Mouse (Mus musculus) midbrain, embryonic 10.5 days (tissue): ENCODE measurements around the gene AI837181. TPM values are rescaled to one million over a fixed set of nuclear protein-coding genes. Genes with fewer than 3 reads are reported as not detected.

Experiments
- DNase-seq: peaks from one replicate; pipeline ENCODE4 v3.0.0-alpha.2; 2017; ENCODE audit warnings: low spot score
- H3K27ac ChIP-seq: fragments of 300-500 bp; sonication (generic); replicated peaks from 2 replicates; pipeline ENCODE4 v1.5.1; 2016; ENCODE audit warnings: mild to moderate bottlenecking
- H3K27me3 ChIP-seq: fragments of 300-500 bp; sonication (generic); 2 replicates; pipeline ENCODE4 v1.6.1; 2016; ENCODE audit warnings: low read depth, mild to moderate bottlenecking; ENCODE audit not compliant: poor library complexity, severe bottlenecking
- H3K36me3 ChIP-seq: fragments of 300-500 bp; sonication (generic); 2 replicates; pipeline ENCODE4 v1.6.1; 2016; ENCODE audit warnings: mild to moderate bottlenecking, moderate library complexity
- H3K4me1 ChIP-seq: fragments of 300-500 bp; sonication (generic); 2 replicates; pipeline ENCODE4 v1.6.1; 2016
- H3K4me3 ChIP-seq: fragments of 300-500 bp; sonication (generic); 2 replicates; pipeline ENCODE4 v1.5.1; 2016; ENCODE audit warnings: mild to moderate bottlenecking, moderate library complexity
- H3K9me3 ChIP-seq: fragments of 300-500 bp; sonication (generic); replicated peaks from 2 replicates; pipeline ENCODE4 v1.6.1; 2016; ENCODE audit warnings: mild to moderate bottlenecking
- whole genome bisulfite sequencing: fragments of 180-500 bp; shearing (Covaris S2); methylation state at CpG from one replicate; pipeline ENCODE4 v1.1.7; 2016; 5-methylcytosine and 5-hydroxymethylcytosine counted together
- polyA plus RNA-seq: library from polyadenylated mRNA; unstranded; fragments of >200 nt; fragmentation: Nextera tagmentation; extraction: Ambion mirVana; gene quantifications from 2 replicates; pipeline ENCODE4 v1.2.1, GENCODE M21; 2016

Gene AI837181
- polyA plus RNA-seq, 1 experiment from 2014 or later = 45.1 TPM

DNA sequence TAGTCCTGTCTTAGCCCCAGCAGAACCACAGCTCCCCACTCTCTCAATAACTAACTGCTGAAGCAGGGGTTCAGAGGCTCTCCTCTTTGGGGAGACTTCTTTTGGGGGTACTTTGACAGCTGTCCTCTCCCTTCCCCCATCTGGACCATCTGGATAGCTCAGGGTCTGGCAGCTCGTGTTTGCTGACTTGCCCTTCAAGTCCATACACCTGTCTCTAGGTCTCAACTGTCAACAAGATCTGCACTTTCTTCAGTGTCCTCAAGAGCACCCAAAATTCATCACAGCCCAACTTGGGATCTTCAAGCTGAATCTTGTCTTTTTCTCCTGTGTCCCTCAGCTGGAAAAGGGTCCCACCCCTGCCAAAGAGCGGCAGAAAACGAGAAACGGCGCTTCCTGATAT is 3.2 kb upstream of the AI837181 start:
- H3K4me1 ChIP-seq = peaks cover 35% of the 10 kb centered on the region
- no peak overlapping the region for H3K27ac ChIP-seq
- no peaks in the 10 kb centered on the region for H3K27me3 ChIP-seq
- H3K36me3 ChIP-seq = peaks cover 56% of the 10 kb centered on the region
- no peaks in the 10 kb centered on the region for H3K9me3 ChIP-seq
- WGBS = 91% methylated on average over 5 of the region's 5 CpGs
- H3K4me3 ChIP-seq = no peak overlapping the region
- no peak for DNase-seq

- Histone ChIP-seq H3K36me3 (peaks cover 60% of the 10 kb centered on the region), H3K4me3 (no peak overlapping the region), H3K9me3 (no peaks in the 10 kb centered on the region), H3K27me3 (no peaks in the 10 kb centered on the region), H3K27ac (no peak overlapping the region), H3K4me1 (peaks cover 39% of the 10 kb centered on the region)
- WGBS = 88% methylated on average over 10 of the region's 10 CpGs
- DNase-seq = no peak
Observed at GRCm38 (mm10) chr19:5422267-5422666, 2.7 kb upstream of the AI837181 start.

DNA sequence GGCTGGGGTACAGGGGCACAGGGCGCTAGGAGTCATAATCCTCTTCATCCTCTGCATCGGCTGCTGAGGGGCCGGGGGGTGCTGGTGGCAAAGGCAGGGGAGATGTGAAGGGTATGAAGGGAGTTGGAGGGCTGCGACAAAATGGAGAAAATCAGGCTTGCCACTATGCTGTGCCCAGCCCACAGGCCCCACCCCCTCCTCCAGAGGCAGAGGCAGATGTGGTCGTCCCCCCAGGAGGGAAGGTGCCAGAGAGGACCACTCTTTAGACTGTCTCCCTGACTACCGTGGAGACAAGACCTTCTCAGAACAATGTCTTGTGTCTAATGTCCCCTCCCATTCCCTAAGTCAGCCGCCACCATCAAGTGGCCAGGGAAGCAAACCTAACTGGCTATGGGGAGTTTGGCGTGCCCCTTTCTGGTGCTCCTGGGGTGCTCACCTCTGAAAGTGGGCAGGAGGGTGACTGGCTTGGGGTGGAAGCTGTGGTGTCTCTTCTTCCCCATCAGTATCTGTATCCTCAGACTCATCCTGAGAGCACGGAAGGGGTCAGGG is 2.0 kb upstream of the AI837181 start:
- H3K36me3 ChIP-seq = peaks cover 65% of the 10 kb centered on the region
- DNase-seq = no peak
- H3K9me3 ChIP-seq = no peaks in the 10 kb centered on the region
- H3K4me3 ChIP-seq = peak overlapping the region; percentile 89
- H3K27ac ChIP-seq = peak overlapping the region; percentile 97; the same call in 1 of the 2 replicates
- peaks cover 39% of the 10 kb centered on the region for H3K4me1 ChIP-seq
- WGBS = 70% methylated on average over 9 of the region's 9 CpGs
- H3K27me3 ChIP-seq = no peaks in the 10 kb centered on the region

GRCm38 (mm10) chr19:5423561-5423960 is 1.4 kb upstream of the AI837181 start:
- H3K9me3 ChIP-seq = no peaks in the 10 kb centered on the region
- H3K27me3 ChIP-seq = no peaks in the 10 kb centered on the region
- H3K27ac ChIP-seq = peak overlapping the region; percentile 97
- DNase-seq = no peak
- peaks cover 60% of the 10 kb centered on the region for H3K36me3 ChIP-seq
- H3K4me1 ChIP-seq = peaks cover 39% of the 10 kb centered on the region
- WGBS = 73% methylated on average over 12 of the region's 12 CpGs
- H3K4me3 ChIP-seq = peak overlapping the region; percentile 89

DNA sequence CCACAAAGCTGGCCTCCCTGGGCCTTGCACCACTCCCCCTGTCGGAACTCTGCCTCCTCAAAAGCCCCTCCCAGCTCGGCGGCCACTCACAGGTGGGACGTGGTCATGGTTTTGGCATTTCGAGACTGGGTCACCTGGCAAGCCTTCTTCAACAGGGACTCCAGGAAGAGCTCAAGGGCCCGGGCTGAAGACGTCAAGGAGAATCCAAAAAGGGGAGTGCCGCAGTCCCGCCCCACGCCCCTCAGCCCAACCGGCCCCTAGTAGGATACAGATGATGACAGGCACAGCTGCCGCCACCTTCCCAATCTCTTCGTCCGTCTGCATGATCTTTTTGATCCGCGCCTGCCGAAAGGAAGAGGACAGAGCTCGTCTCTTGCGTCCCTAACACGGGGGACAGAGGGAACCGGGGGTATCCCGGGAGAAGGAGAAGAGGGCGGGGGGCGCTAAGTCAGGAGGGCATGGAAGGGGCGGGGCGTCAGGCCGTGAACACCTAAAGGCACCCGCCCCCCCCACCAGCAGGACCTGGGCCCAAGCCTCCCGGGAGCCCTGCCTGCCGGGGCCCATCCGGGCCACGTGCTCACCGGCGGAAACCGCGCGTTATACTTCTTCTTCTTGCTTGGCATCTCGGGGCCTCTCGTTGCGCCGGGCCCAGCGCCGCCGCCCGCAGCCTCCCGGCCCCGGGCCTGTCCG is 707 bp upstream of the AI837181 start:
- Histone ChIP-seq H3K27me3 (no peaks in the 10 kb centered on the region), H3K36me3 (peaks cover 60% of the 10 kb centered on the region), H3K4me3 (peak overlapping the region; percentile 89), H3K9me3 (no peaks in the 10 kb centered on the region), H3K27ac (peak overlapping the region; percentile 97), H3K4me1 (peaks cover 39% of the 10 kb centered on the region)
- 2% methylated on average over 48 of the region's 48 CpGs for WGBS
- no peak for DNase-seq

GRCm38 (mm10) chr19:5425906-5426565 is 1.1 kb downstream of the AI837181 start:
- 92% methylated on average over 18 of the region's 18 CpGs for WGBS
- H3K36me3 ChIP-seq = peaks cover 45% of the 10 kb centered on the region
- peak overlapping the region; percentile 97 for H3K27ac ChIP-seq
- H3K27me3 ChIP-seq = no peaks in the 10 kb centered on the region
- H3K9me3 ChIP-seq = no peaks in the 10 kb centered on the region
- peaks cover 39% of the 10 kb centered on the region for H3K4me1 ChIP-seq
- peak overlapping the region; percentile 89 for H3K4me3 ChIP-seq
- no peak for DNase-seq

- 93% methylated on average over 13 of the region's 13 CpGs for WGBS
- H3K27me3 ChIP-seq = no peaks in the 10 kb centered on the region
- peaks cover 38% of the 10 kb centered on the region for H3K36me3 ChIP-seq
- DNase-seq = no peak
- H3K27ac ChIP-seq = 0 out of 2 replicates have a peak overlapping the region, but pooled peaks have one; percentile 97
- peak overlapping the region; percentile 89 for H3K4me3 ChIP-seq
- no peaks in the 10 kb centered on the region for H3K9me3 ChIP-seq
- H3K4me1 ChIP-seq = peaks cover 39% of the 10 kb centered on the region
Observed at GRCm38 (mm10) chr19:5426640-5427290, 1.8 kb downstream of the AI837181 start.

- Histone ChIP-seq H3K27me3 (no peaks in the 10 kb centered on the region), H3K36me3 (peaks cover 24% of the 10 kb centered on the region), H3K9me3 (no peaks in the 10 kb centered on the region), H3K4me3 (no peak overlapping the region), H3K27ac (no peak overlapping the region), H3K4me1 (peaks cover 35% of the 10 kb centered on the region)
- 82% methylated on average over 2 of the region's 2 CpGs for WGBS
- no peak for DNase-seq
Observed at GRCm38 (mm10) chr19:5428083-5428482, 3.1 kb downstream of the AI837181 start.

- H3K4me1 ChIP-seq = peaks cover 35% of the 10 kb centered on the region
- DNase-seq = no peak
- H3K4me3 ChIP-seq = no peak overlapping the region
- no peaks in the 10 kb centered on the region for H3K27me3 ChIP-seq
- H3K36me3 ChIP-seq = peaks cover 20% of the 10 kb centered on the region
- no peaks in the 10 kb centered on the region for H3K9me3 ChIP-seq
- WGBS = 85% methylated on average over 4 of the region's 4 CpGs
- H3K27ac ChIP-seq = no peak overlapping the region
Observed at GRCm38 (mm10) chr19:5429219-5429618, 4.3 kb downstream of the AI837181 start.

DNA sequence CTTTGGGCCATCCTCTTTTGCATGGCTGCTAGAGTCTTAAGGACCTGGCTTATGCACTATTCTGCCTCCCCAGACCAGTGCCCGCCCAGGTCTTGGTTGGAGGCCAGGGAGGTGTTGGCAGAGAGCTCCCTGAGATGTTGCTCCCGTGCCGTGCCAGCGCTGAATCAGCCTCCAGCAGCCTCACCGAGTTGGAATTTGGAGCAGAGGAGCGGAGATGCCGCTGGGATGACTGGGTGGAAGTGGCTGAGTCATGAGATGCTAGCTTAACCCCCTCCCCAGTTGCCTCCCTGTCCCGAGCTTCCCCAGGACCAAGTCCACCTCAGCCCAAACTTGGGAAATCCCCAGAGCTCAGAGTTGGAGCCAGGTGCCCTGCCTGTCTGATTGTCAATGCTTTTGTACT is 4.9 kb downstream of the AI837181 start:
- Histone ChIP-seq H3K4me1 (peaks cover 33% of the 10 kb centered on the region), H3K36me3 (peaks cover 20% of the 10 kb centered on the region), H3K9me3 (no peaks in the 10 kb centered on the region), H3K4me3 (no peak overlapping the region), H3K27me3 (no peaks in the 10 kb centered on the region), H3K27ac (no peak overlapping the region)
- DNase-seq = no peak
- whole genome bisulfite sequencing = 76% methylated on average over 8 of the region's 8 CpGs

DNA sequence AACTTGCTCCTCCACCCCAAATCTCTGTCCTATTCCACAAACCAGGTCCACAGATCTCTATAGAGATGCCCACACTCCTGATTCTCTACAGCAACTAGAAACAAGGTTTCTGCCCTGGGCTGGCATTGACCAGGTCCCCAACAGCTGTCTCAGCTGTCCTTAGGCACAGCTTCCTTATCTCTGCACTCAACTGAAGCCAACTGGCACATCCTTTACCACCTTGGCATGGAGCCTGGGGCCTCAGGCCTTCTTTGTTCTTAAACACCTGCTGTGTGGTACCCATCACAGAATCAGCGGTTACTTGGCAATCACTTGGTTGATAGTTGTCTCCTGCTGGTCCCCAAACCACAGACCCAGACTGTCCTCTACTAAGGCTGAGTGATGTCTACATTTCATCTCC is 5.5 kb downstream of the AI837181 start:
- WGBS = 95% methylated on average over 1 of the region's 1 CpGs
- no peaks in the 10 kb centered on the region for H3K27me3 ChIP-seq
- no peak for DNase-seq
- H3K36me3 ChIP-seq = peaks cover 20% of the 10 kb centered on the region
- no peaks in the 10 kb centered on the region for H3K9me3 ChIP-seq
- H3K4me1 ChIP-seq = peaks cover 33% of the 10 kb centered on the region
- no peak overlapping the region for H3K4me3 ChIP-seq
- H3K27ac ChIP-seq = no peak overlapping the region

- Histone ChIP-seq H3K27me3 (no peaks in the 10 kb centered on the region), H3K4me3 (no peak overlapping the region), H3K4me1 (peaks cover 18% of the 10 kb centered on the region), H3K9me3 (no peaks in the 10 kb centered on the region), H3K27ac (no peak overlapping the region), H3K36me3 (peaks cover 8% of the 10 kb centered on the region)
- no peak for DNase-seq
- 75% methylated on average over 4 of the region's 4 CpGs for WGBS
Observed at GRCm38 (mm10) chr19:5431911-5432464, 7.0 kb downstream of the AI837181 start.
